Mouse (Mus musculus) hindbrain, embryonic 15.5 days (tissue): ENCODE measurements around the gene D17H6S53E. TPM values are rescaled to one million over a fixed set of nuclear protein-coding genes. Genes with fewer than 3 reads are reported as not detected.

Experiments used
- ATAC-seq: fragments of 200-750 bp; cut with Nextera tagmentation; 2 replicates; pipeline ENCODE4 v1.8.0; 2017; ENCODE audit warnings: low read depth, moderate number of reproducible peaks, moderate TSS enrichment; ENCODE audit not compliant: low FRiP score
- H3K27ac ChIP-seq: fragments of 300-500 bp; sonication (generic); replicated peaks from 2 replicates; pipeline ENCODE4 v1.5.1; 2015; ENCODE audit warnings: mild to moderate bottlenecking, inconsistent platforms
- H3K27me3 ChIP-seq: fragments of 300-500 bp; sonication (generic); 2 replicates; pipeline ENCODE4 v1.6.1; 2015; ENCODE audit warnings: control low read depth, inconsistent platforms
- H3K36me3 ChIP-seq: fragments of 300-500 bp; sonication (generic); 2 replicates; pipeline ENCODE4 v1.6.1; 2015; ENCODE audit warnings: control low read depth, inconsistent platforms
- H3K4me1 ChIP-seq: fragments of 300-500 bp; sonication (generic); replicated peaks from 2 replicates; pipeline ENCODE4 v1.6.1; 2015; ENCODE audit warnings: control low read depth, inconsistent platforms
- H3K4me2 ChIP-seq: fragments of 300-500 bp; sonication (generic); 2 replicates; pipeline ENCODE4 v1.6.1; 2015; ENCODE audit warnings: moderate library complexity, mild to moderate bottlenecking, inconsistent platforms
- H3K4me3 ChIP-seq: fragments of 300-500 bp; sonication (generic); 2 replicates; pipeline ENCODE4 v1.5.1; 2015; ENCODE audit warnings: mild to moderate bottlenecking, inconsistent platforms
- H3K9ac ChIP-seq: fragments of 300-500 bp; sonication (generic); 2 replicates; pipeline ENCODE4 v1.6.1; 2015; ENCODE audit warnings: inconsistent platforms
- H3K9me3 ChIP-seq: fragments of 300-500 bp; sonication (generic); 2 replicates; pipeline ENCODE4 v1.6.1; 2016; ENCODE audit warnings: control low read depth, inconsistent platforms
- WGBS: fragments of 180-500 bp; shearing (Covaris S2); methylation state at CpG from one replicate; pipeline ENCODE4 v1.1.7; 2015; 5-methylcytosine and 5-hydroxymethylcytosine counted together
- polyA plus RNA-seq: library from polyadenylated mRNA; unstranded; fragments of >200 nt; fragmentation: Nextera tagmentation; extraction: Ambion mirVana; gene quantifications from 2 replicates; pipeline ENCODE4 v1.2.1, GENCODE M21; 2015

Gene D17H6S53E
- polyA plus RNA-seq, 1 experiment from 2014 or later: 10.8 TPM

GRCm38 (mm10) chr17:35157254-35157653 lies 31.1 kb downstream of the D17H6S53E start:
- no peak overlapping the region for H3K4me2 ChIP-seq
- no peak overlapping the region for H3K4me3 ChIP-seq
- ATAC-seq: no peak
- H3K4me1 ChIP-seq: peaks cover 11% of the 10 kb centered on the region
- peaks cover 99% of the 10 kb centered on the region for H3K36me3 ChIP-seq
- WGBS: 96% methylated on average over 8 of the region's 8 CpGs
- no peak overlapping the region for H3K9ac ChIP-seq
- H3K9me3 ChIP-seq: no peaks in the 10 kb centered on the region
- no peaks in the 10 kb centered on the region for H3K27me3 ChIP-seq
- no peak overlapping the region for H3K27ac ChIP-seq

GRCm38 (mm10) chr17:35157661-35158175 lies 31.5 kb downstream of the D17H6S53E start:
- Histone ChIP-seq H3K4me1 (peaks cover 16% of the 10 kb centered on the region), H3K4me3 (no peak overlapping the region), H3K9me3 (no peaks in the 10 kb centered on the region), H3K27me3 (no peaks in the 10 kb centered on the region), H3K9ac (no peak overlapping the region), H3K36me3 (peaks cover 95% of the 10 kb centered on the region), H3K4me2 (no peak overlapping the region), H3K27ac (no peak overlapping the region)
- 93% methylated on average over 8 of the region's 8 CpGs for WGBS
- ATAC-seq: no peak

GRCm38 (mm10) chr17:35158850-35159593 lies 32.8 kb downstream of the D17H6S53E start:
- H3K27ac ChIP-seq: no peak overlapping the region
- 92% methylated on average over 16 of the region's 16 CpGs for WGBS

DNA sequence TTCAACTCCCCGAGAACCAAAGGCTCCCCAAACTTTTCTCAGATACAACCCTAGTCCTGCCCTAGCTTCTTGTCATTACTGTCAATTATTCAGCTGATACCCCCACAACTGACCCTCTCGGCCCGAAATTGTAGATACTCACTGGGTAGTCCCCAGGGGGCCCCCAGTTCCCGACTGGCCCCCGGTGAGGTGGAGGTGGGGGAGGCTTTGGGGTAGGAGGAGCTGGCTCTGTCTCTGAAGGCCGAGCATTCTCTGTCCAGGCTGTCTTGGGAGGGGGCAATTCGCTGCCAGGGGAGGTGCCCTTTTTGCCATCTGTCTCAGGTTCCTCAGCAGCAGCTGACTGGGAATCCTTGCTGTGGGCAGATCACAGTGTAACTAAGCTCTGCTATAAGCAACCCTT lies 33.5 kb downstream of the D17H6S53E start:
- no peaks in the 10 kb centered on the region for H3K27me3 ChIP-seq
- H3K9me3 ChIP-seq: no peaks in the 10 kb centered on the region
- no peak overlapping the region for H3K4me2 ChIP-seq
- peaks cover 75% of the 10 kb centered on the region for H3K36me3 ChIP-seq
- peaks cover 24% of the 10 kb centered on the region for H3K4me1 ChIP-seq
- ATAC-seq: no peak
- H3K4me3 ChIP-seq: no peak overlapping the region
- no peak overlapping the region for H3K9ac ChIP-seq
- no peak overlapping the region for H3K27ac ChIP-seq
- 88% methylated on average over 7 of the region's 7 CpGs for WGBS

More at GRCm38 (mm10) chr17:35158850-35159593, 32.8 kb downstream of the D17H6S53E start:
- no peak for ATAC-seq
- Histone ChIP-seq H3K9me3 (no peaks in the 10 kb centered on the region), H3K36me3 (peaks cover 82% of the 10 kb centered on the region), H3K4me2 (no peak overlapping the region), H3K4me3 (no peak overlapping the region), H3K9ac (no peak overlapping the region), H3K4me1 (peaks cover 24% of the 10 kb centered on the region), H3K27me3 (no peaks in the 10 kb centered on the region)

GRCm38 (mm10) chr17:35161421-35161820 lies 35.2 kb downstream of the D17H6S53E start:
- no peak overlapping the region for H3K27ac ChIP-seq
- H3K4me1 ChIP-seq: peaks cover 33% of the 10 kb centered on the region
- H3K4me3 ChIP-seq: peak overlapping the region; percentile 96; the same call in 1 of the 2 replicates
- H3K9me3 ChIP-seq: no peaks in the 10 kb centered on the region
- H3K36me3 ChIP-seq: peaks cover 58% of the 10 kb centered on the region
- no peaks in the 10 kb centered on the region for H3K27me3 ChIP-seq
- 83% methylated on average over 11 of the region's 11 CpGs for WGBS
- H3K4me2 ChIP-seq: no peak overlapping the region
- no peak for ATAC-seq
- no peak overlapping the region for H3K9ac ChIP-seq

DNA sequence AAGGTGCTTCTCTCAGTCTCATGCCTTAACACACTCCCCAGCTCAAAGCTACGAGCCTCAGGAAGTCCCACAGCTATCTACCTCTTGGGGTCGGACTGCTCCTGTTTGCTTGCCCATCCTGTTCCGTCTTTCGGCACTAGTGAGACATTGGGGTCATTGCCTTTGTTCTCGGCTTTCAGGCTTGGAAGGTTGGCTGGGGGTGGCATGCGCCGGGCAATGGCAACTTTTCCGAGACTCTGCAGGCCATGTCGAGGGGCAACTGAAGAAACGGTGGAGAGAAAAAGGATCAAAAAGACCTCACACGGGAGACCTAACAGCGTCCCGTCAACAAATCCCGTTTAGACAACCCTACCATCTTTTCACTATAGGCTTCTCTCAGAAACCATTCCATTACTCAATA lies 35.9 kb downstream of the D17H6S53E start:
- H3K4me2 ChIP-seq: peak overlapping the region; percentile 95
- H3K4me1 ChIP-seq: peaks cover 39% of the 10 kb centered on the region
- H3K27ac ChIP-seq: no peak overlapping the region
- WGBS: 76% methylated on average over 14 of the region's 14 CpGs
- peak overlapping the region; percentile 96 for H3K4me3 ChIP-seq
- no peaks in the 10 kb centered on the region for H3K27me3 ChIP-seq
- H3K9ac ChIP-seq: 0 out of 2 replicates have a peak overlapping the region, but pooled peaks have one; percentile 100
- peaks cover 51% of the 10 kb centered on the region for H3K36me3 ChIP-seq
- no peaks in the 10 kb centered on the region for H3K9me3 ChIP-seq
- no peak for ATAC-seq

DNA sequence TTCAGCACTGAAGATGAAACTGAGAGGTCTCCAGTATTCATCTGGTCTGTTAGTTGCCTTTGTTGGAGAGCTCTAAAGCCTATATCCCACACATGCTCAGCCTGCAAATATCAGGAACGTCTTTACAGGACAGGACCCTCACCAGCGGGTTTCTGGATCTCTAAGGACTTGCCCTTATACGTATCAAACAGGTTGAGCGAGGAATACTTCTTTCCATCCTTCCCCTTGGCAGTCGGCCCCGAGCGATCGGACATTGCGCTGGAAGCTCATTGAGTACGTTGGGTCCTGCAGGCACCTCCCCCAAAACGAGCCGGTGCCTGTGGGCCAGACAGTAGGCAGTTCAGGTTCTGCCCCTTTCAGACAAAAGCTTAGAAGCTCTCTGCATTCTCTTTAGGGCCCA lies 36.6 kb downstream of the D17H6S53E start:
- no peaks in the 10 kb centered on the region for H3K27me3 ChIP-seq
- H3K4me3 ChIP-seq: peak overlapping the region; percentile 96
- peaks cover 44% of the 10 kb centered on the region for H3K36me3 ChIP-seq
- H3K27ac ChIP-seq: no peak overlapping the region; the same call in 1 of the 2 replicates
- 38% methylated on average over 12 of the region's 12 CpGs for WGBS
- no peak for ATAC-seq
- peak overlapping the region; percentile 95 for H3K4me2 ChIP-seq
- H3K4me1 ChIP-seq: peaks cover 39% of the 10 kb centered on the region
- H3K9me3 ChIP-seq: no peaks in the 10 kb centered on the region
- H3K9ac ChIP-seq: peak overlapping the region; percentile 100

DNA sequence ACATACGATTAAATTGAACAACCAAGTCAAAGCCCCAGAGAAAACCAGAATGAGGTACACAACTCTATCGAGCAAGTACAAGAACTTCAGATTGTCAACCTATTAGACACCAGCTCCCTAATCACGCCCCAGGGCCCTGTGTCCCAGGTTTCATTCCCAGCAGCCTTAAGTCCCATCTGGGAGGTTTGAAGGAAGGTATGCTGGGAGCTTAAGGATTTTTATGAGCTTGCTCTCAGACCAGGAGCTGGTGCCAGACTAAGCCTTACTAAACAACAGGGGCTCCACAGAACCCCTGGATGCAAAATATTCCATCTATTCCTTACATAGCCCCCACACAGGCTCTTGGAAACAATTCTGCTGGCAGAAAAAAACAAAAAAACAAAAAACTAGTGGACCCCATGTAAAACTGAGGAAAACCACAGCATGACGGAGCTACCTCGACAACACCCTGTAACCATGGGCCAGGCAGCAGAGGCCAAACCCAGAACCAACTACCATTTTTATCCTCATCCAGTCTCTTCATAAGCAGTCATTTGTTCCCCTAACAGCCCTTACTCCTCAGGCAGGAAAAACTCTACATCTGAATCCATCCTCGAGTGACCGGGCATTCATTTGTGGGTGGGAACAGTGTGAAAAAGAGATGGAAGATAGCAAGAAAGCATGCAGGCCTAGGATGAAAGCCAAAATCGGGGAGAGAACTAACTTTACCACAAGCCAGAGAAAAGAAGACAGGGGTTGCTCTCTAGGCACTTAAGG lies 37.3 kb downstream of the D17H6S53E start:
- Histone ChIP-seq H3K36me3 (peaks cover 37% of the 10 kb centered on the region), H3K9ac (peak overlapping the region; percentile 100), H3K27me3 (no peaks in the 10 kb centered on the region), H3K4me1 (peaks cover 39% of the 10 kb centered on the region), H3K27ac (peak overlapping the region; percentile 99), H3K9me3 (no peaks in the 10 kb centered on the region), H3K4me3 (peak overlapping the region; percentile 96), H3K4me2 (peak overlapping the region; percentile 95)
- no peak for ATAC-seq
- WGBS: 8% methylated on average over 8 of the region's 8 CpGs

DNA sequence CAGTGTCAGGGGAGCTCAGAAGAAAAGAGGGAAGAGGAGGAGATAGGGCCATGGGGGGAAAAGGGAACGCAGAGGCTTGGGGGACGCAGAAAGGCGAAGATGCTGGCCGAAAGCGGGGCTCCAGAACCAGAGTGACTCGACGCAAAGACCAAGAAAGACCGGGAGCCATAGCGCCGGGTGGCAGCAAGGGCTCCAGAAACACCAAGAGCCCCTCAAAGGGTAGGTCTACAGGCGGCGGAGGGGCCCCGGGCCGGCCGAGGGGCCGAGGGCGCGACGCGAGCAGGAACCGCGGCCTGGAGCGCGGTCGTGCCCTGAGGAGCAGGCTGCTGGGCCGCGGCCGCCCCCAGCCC lies 38.0 kb downstream of the D17H6S53E start:
- Histone ChIP-seq H3K4me1 (peaks cover 39% of the 10 kb centered on the region), H3K4me2 (peak overlapping the region; percentile 95), H3K9ac (peak overlapping the region; percentile 100), H3K27me3 (no peaks in the 10 kb centered on the region), H3K9me3 (no peaks in the 10 kb centered on the region), H3K36me3 (peaks cover 30% of the 10 kb centered on the region), H3K27ac (peak overlapping the region; percentile 99), H3K4me3 (peak overlapping the region; percentile 96)
- no peak for ATAC-seq
- WGBS: under 1% methylated on average over 24 of the region's 28 CpGs

DNA sequence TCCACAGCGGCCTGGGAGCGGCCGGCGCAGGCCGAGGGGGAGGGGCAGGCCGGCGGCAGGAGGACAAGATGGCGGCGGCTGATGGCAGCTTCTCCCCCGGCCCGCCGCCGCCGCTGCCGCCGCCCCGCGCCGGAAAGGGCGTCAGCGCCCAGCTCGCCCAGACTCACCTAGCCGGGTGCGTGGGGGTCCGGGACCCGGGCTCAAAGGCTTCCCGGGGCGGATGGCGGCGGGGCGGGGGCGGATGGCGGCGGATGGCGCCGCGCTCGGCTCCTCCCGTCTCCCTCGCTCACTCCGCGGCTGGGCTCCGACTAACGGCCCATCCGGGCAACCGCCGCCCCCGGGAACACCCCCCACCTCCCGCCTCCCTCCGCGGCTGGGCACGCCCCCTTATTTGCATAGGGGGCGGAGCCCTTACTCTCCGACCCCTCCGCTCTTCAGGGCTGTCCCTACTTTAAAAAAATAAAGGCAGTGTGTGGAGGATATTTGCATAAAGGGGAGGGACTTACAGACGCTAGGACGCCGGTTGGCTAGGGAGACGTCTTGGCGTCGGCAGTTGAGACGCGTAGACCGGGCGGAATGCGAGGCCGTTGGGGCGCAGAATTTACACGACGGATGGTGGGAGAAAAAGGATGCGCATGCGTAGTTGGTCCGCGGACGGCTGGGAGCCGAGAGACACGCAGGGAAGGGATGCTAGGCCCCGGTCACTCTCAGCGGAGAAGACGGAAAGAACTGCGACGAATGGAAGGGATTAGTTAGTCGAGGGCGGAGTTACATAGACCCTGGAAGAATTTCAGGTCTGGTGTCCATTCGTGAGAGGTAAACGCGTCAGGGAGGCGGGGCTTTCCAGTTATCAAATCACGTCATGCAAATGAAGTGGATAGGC lies 38.6 kb downstream of the D17H6S53E start, which contains the start of gene Prrc2a:
TSS of gene Prrc2a (minus strand) at position 330 of the 883 bp plus-strand sequence.
- Histone ChIP-seq H3K36me3 (peaks cover 24% of the 10 kb centered on the region), H3K27ac (peak within 1 kb of the TSS; percentile 99), H3K27me3 (no peaks in the 10 kb centered on the region), H3K9me3 (no peaks in the 10 kb centered on the region), H3K4me2 (peak within 1 kb of the TSS; percentile 95), H3K4me1 (peaks cover 39% of the 10 kb centered on the region), H3K9ac (peak within 1 kb of the TSS; percentile 100), H3K4me3 (peak within 1 kb of the TSS; percentile 96)
- under 1% methylated on average over 81 of the region's 89 CpGs for WGBS
- ATAC-seq: peak; percentile 95

GRCm38 (mm10) chr17:35165451-35166155 lies 39.4 kb downstream of the D17H6S53E start:
- Histone ChIP-seq H3K4me1 (peaks cover 39% of the 10 kb centered on the region), H3K27ac (peak overlapping the region; percentile 99), H3K27me3 (no peaks in the 10 kb centered on the region), H3K4me3 (peak overlapping the region; percentile 96), H3K9ac (peak overlapping the region; percentile 44), H3K4me2 (peak overlapping the region; percentile 95), H3K36me3 (peaks cover 16% of the 10 kb centered on the region), H3K9me3 (no peaks in the 10 kb centered on the region)
- 24% methylated on average over 12 of the region's 12 CpGs for WGBS
- ATAC-seq: no peak
